Mouse (Mus musculus) CH12.LX (cell line): ENCODE measurements around the gene Plxdc1. TPM values are rescaled to one million over a fixed set of nuclear protein-coding genes. Genes with fewer than 3 reads are reported as not detected.

Experiments
- DNase-seq: peaks from one replicate; pipeline ENCODE4 v3.0.0-alpha.2; 2013; ENCODE audit errors: extremely low read depth
- H3K27ac ChIP-seq: 2 replicates; pipeline ENCODE4 v1.5.1; 2012; ENCODE audit warnings: low read depth, mild to moderate bottlenecking, control low read depth, moderate library complexity; ENCODE audit not compliant: insufficient read depth
- H3K27me3 ChIP-seq: replicated peaks from 2 replicates; pipeline ENCODE3; 2012; ENCODE audit warnings: inconsistent platforms
- H3K36me3 ChIP-seq, 2 experiments: replicated peaks in 1 of 2; 2 replicates each; pipeline versions ENCODE3 to v1.6.1; 2012; ENCODE audit warnings: inconsistent platforms in 1 of 2, low read length in 1 of 2, mild to moderate bottlenecking in 1 of 2, mixed read lengths in 1 of 2, moderate library complexity in 1 of 2; ENCODE audit not compliant: control insufficient read depth in 1 of 2, insufficient read depth in 1 of 2
- H3K4me1 ChIP-seq, 2 experiments: 2 replicates each; pipeline ENCODE4 v1.6.1; 2012; ENCODE audit warnings: inconsistent platforms in 1 of 2, moderate library complexity in 1 of 2; ENCODE audit not compliant: insufficient read depth in 2 of 2, control insufficient read depth in 1 of 2
- H3K4me2 ChIP-seq: 2 replicates; pipeline ENCODE4 v1.6.1; 2012; ENCODE audit warnings: low read depth, mild to moderate bottlenecking, control low read depth; ENCODE audit not compliant: poor library complexity, insufficient read depth, severe bottlenecking
- H3K4me3 ChIP-seq, 3 experiments: fragments of 150-350 bp in 1 of 3; sonication (generic) in 1 of 3; replicated peaks in 1 of 3; 2 replicates each; pipeline versions ENCODE3 to v1.5.1; 2011 to 2012; ENCODE audit warnings: low read depth in 2 of 3, low read length in 2 of 3, mild to moderate bottlenecking in 2 of 3, moderate library complexity in 2 of 3, control low read depth in 1 of 3, improper control_type of control experiment in 1 of 3, inconsistent platforms in 1 of 3, mixed read lengths in 1 of 3; ENCODE audit not compliant: poor library complexity in 1 of 3
- H3K79me2 ChIP-seq: replicated peaks from 2 replicates; pipeline ENCODE4 v1.6.1; 2012; ENCODE audit warnings: mild to moderate bottlenecking, moderate library complexity; ENCODE audit not compliant: control insufficient read depth, poor library complexity, insufficient read depth, severe bottlenecking; ENCODE audit errors: extremely low read depth
- H3K9ac ChIP-seq: 2 replicates; pipeline ENCODE4 v1.6.1; 2012; ENCODE audit warnings: low read depth, mild to moderate bottlenecking, control low read depth, moderate library complexity; ENCODE audit not compliant: insufficient read depth
- H3K9me3 ChIP-seq: replicated peaks from 2 replicates; pipeline ENCODE3; 2012; ENCODE audit warnings: low read length, inconsistent platforms, mixed read lengths
- BHLHE40 ChIP-seq: IDR thresholded peaks from 2 replicates; pipeline ENCODE4 v1.6.1; 2011; ENCODE audit warnings: mild to moderate bottlenecking, low read depth, low read length, improper control_type of control experiment
- CHD2 ChIP-seq: IDR thresholded peaks from 2 replicates; pipeline ENCODE4 v1.6.1; 2011; ENCODE audit warnings: low read length, improper control_type of control experiment
- ELF1 ChIP-seq: IDR thresholded peaks from 2 replicates; pipeline ENCODE4 v1.6.1; 2014; ENCODE audit warnings: low read depth, mild to moderate bottlenecking, inconsistent platforms, low read length, improper control_type of control experiment
- EP300 ChIP-seq: IDR thresholded peaks from 2 replicates; pipeline ENCODE4 v1.6.1; 2011; ENCODE audit warnings: low read length, improper control_type of control experiment
- ETS1 ChIP-seq: conservative IDR thresholded peaks from 2 replicates; pipeline ENCODE4 v1.6.1; 2012; ENCODE audit warnings: low read depth, mild to moderate bottlenecking, inconsistent platforms, low read length, improper control_type of control experiment, moderate library complexity
- HCFC1 ChIP-seq: IDR thresholded peaks from 2 replicates; pipeline ENCODE4 v1.6.1; 2012; ENCODE audit warnings: low read depth, mild to moderate bottlenecking, inconsistent platforms, low read length, improper control_type of control experiment
- JUN ChIP-seq: IDR thresholded peaks from 2 replicates; pipeline ENCODE4 v1.6.1; 2011; ENCODE audit warnings: low read depth, mild to moderate bottlenecking, low read length, improper control_type of control experiment, moderate library complexity; ENCODE audit not compliant: insufficient read depth
- JUND ChIP-seq: conservative IDR thresholded peaks from 2 replicates; pipeline ENCODE4 v1.6.1; 2011; ENCODE audit warnings: low read depth, low read length, improper control_type of control experiment
- MAFK ChIP-seq: IDR thresholded peaks from 2 replicates; pipeline ENCODE4 v1.6.1; 2011; ENCODE audit warnings: low read length, improper control_type of control experiment; ENCODE audit not compliant: insufficient replicate concordance
- MAX ChIP-seq: IDR thresholded peaks from 2 replicates; pipeline ENCODE4 v1.6.1; 2011; ENCODE audit warnings: low read length, improper control_type of control experiment
- MEF2A ChIP-seq: IDR thresholded peaks from 2 replicates; pipeline ENCODE4 v1.6.1; 2014; ENCODE audit warnings: low read depth, mild to moderate bottlenecking, inconsistent platforms, low read length, improper control_type of control experiment, borderline replicate concordance
- MXI1 ChIP-seq: IDR thresholded peaks from 2 replicates; pipeline ENCODE4 v1.6.1; 2011; ENCODE audit warnings: mild to moderate bottlenecking, low read depth, low read length, improper control_type of control experiment
- MYC ChIP-seq: IDR thresholded peaks from 2 replicates; pipeline ENCODE4 v1.6.1; 2011; ENCODE audit warnings: low read depth, mild to moderate bottlenecking, improper control_type of control experiment, low read length
- NRF1 ChIP-seq: IDR thresholded peaks from 2 replicates; pipeline ENCODE4 v1.6.1; 2014; ENCODE audit warnings: low read depth, mild to moderate bottlenecking, inconsistent platforms, low read length, improper control_type of control experiment, moderate library complexity
- PAX5 ChIP-seq: IDR thresholded peaks from 2 replicates; pipeline ENCODE4 v1.6.1; 2012; ENCODE audit warnings: low read length, inconsistent platforms, mixed read lengths
- POLR2A ChIP-seq: IDR thresholded peaks from 2 replicates; pipeline ENCODE4 v1.6.1; 2011; ENCODE audit warnings: low read depth, mild to moderate bottlenecking, improper control_type of control experiment, low read length
- POLR2AphosphoS2 ChIP-seq: IDR thresholded peaks from 2 replicates; pipeline ENCODE4 v1.6.1; 2011; ENCODE audit warnings: low read depth, low read length, improper control_type of control experiment
- RAD21 ChIP-seq: IDR thresholded peaks from 2 replicates; pipeline ENCODE4 v1.6.1; 2011; ENCODE audit warnings: low read depth, mild to moderate bottlenecking, low read length, improper control_type of control experiment, moderate library complexity
- RCOR1 ChIP-seq: conservative IDR thresholded peaks from 2 replicates; pipeline ENCODE4 v1.6.1; 2012; ENCODE audit warnings: low read depth, mild to moderate bottlenecking, inconsistent platforms, low read length, improper control_type of control experiment
- SIN3A ChIP-seq: IDR thresholded peaks from 2 replicates; pipeline ENCODE4 v1.6.1; 2012; ENCODE audit warnings: low read length, improper control_type of control experiment, inconsistent platforms
- TCF12 ChIP-seq: IDR thresholded peaks from 2 replicates; pipeline ENCODE4 v1.6.1; 2014; ENCODE audit warnings: low read depth, mild to moderate bottlenecking, inconsistent platforms, low read length, improper control_type of control experiment
- UBTF ChIP-seq: IDR thresholded peaks from 2 replicates; pipeline ENCODE4 v1.6.1; 2012; ENCODE audit warnings: low read depth, mild to moderate bottlenecking, inconsistent platforms, low read length, improper control_type of control experiment, moderate library complexity
- USF1 ChIP-seq: IDR thresholded peaks from 2 replicates; pipeline ENCODE4 v1.6.1; 2014; ENCODE audit warnings: low read depth, mild to moderate bottlenecking, inconsistent platforms, low read length, improper control_type of control experiment
- USF2 ChIP-seq: conservative IDR thresholded peaks from 2 replicates; pipeline ENCODE4 v1.6.1; 2011; ENCODE audit warnings: low read depth, low read length, improper control_type of control experiment
- ZC3H11A ChIP-seq: IDR thresholded peaks from 2 replicates; pipeline ENCODE4 v1.6.1; 2012; ENCODE audit warnings: low read depth, mild to moderate bottlenecking, inconsistent platforms, low read length, improper control_type of control experiment
- ZKSCAN1 ChIP-seq: IDR thresholded peaks from 2 replicates; pipeline ENCODE4 v1.6.1; 2012; ENCODE audit warnings: low read depth, inconsistent platforms, low read length, improper control_type of control experiment, borderline replicate concordance
- ZMIZ1 ChIP-seq: IDR thresholded peaks from 2 replicates; pipeline ENCODE4 v1.6.1; 2012; ENCODE audit warnings: low read depth, mild to moderate bottlenecking, inconsistent platforms, low read length, improper control_type of control experiment
- ZNF384 ChIP-seq: IDR thresholded peaks from 2 replicates; pipeline ENCODE4 v1.6.1; 2012; ENCODE audit warnings: low read depth, low read length, improper control_type of control experiment, inconsistent platforms
- dilution Hi-C: fragments of 300-500 bp; cut with MboI; formaldehyde crosslinking; loops from 2 replicates; pipeline ENCODE4 v1.14.3; 2020; ENCODE audit warnings: low sequenced_read_pairs; ENCODE audit not compliant: extremely low pct_unique_long_range_greater_than_20kb, extremely low pct_ligation_motif_present
- in situ Hi-C: fragments of 300-500 bp; cut with MboI; formaldehyde crosslinking; loops from 3 replicates; pipeline ENCODE4 v1.14.3; 2019; ENCODE audit warnings: low sequenced_read_pairs, low pct_ligation_motif_present, low pct_unique_long_range_greater_than_20kb, mixed read lengths
- polyA plus RNA-seq: library from polyadenylated mRNA; unstranded; fragments of >175 nt; gene quantifications from 2 replicates; pipeline ENCODE4 v1.2.1, GENCODE M21; 2012; ENCODE audit warnings: low read depth; ENCODE audit not compliant: insufficient read length
- total RNA-seq, 2 experiments: library from RNA; depleted of rRNA; stranded (reverse); fragments of 300-350 nt in 1 of 2; fragments of >200 nt in 1 of 2; gene quantifications; 2 replicates each; pipeline ENCODE4 v1.2.3; 2012 to 2014

The Plxdc1 gene
- total and polyA plus RNA-seq, 3 experiments = 0.04 TPM; not detected in 2

DNA sequence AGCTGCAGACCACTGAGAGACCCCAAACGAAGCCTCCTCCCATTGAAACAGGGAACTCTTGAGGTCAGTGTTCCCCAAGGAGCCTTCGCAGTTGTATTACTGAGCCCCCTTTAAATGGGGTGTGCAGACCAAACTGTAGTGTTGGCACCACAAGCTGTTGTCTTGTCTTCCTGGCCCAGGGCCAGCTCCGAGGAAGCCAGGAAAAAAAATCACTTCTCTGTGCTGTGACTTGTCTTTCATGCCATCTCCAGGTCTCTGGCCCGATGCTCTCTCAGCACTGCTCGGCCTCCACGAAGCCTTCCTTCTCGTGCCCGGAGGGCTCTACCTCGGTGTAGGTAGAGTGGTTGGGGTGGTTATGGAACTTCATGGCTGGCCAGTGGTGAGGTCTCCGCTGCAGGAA lies 62.0 kb downstream of the Plxdc1 start:
- H3K4me3 ChIP-seq = no peak overlapping the region
- H3K9ac ChIP-seq = no peak overlapping the region
- DNase-seq = no peak
- no peaks in the 10 kb centered on the region for H3K79me2 ChIP-seq
- peaks cover 7% of the 10 kb centered on the region for H3K27me3 ChIP-seq
- in situ Hi-C loops (no loop called here), dilution Hi-C loops (no loop called here)
- no peak overlapping the region for H3K27ac ChIP-seq
- H3K36me3 ChIP-seq = no peaks in the 10 kb centered on the region
- no peak for TF ChIP-seq JUN
- TF ChIP-seq CHD2 = no peak
- TF ChIP-seq HCFC1 = no peak
- TF ChIP-seq MEF2A = no peak
- no peak for TF ChIP-seq ETS1
- no peak for TF ChIP-seq POLR2AphosphoS2
- no peak for TF ChIP-seq ZNF384
- no peak for TF ChIP-seq TCF12
- no peak for TF ChIP-seq MAX
- TF ChIP-seq ELF1 = no peak
- TF ChIP-seq BHLHE40 = no peak
- no peak for TF ChIP-seq ZMIZ1
- TF ChIP-seq RCOR1 = no peak
- TF ChIP-seq USF1 = no peak
- TF ChIP-seq JUND = no peak
- no peak for TF ChIP-seq MAFK
- no peak for TF ChIP-seq ZKSCAN1
- TF ChIP-seq MYC = no peak
- no peak for TF ChIP-seq RAD21
- TF ChIP-seq SIN3A = no peak
- H3K4me2 ChIP-seq = no peak overlapping the region
- no peaks in the 10 kb centered on the region for H3K9me3 ChIP-seq
- H3K4me1 ChIP-seq = peaks cover 0 to 10% of the 10 kb centered on the region in 2 experiments; a peak in 2 of 4 replicates

GRCm38 (mm10) chr11:97923639-97924038 lies 62.6 kb downstream of the Plxdc1 start:
- Histone ChIP-seq H3K36me3 (no peaks in the 10 kb centered on the region), H3K27me3 (peaks cover 6% of the 10 kb centered on the region), H3K79me2 (no peaks in the 10 kb centered on the region), H3K4me2 (no peak overlapping the region), H3K9me3 (no peaks in the 10 kb centered on the region), H3K4me3 (no peak overlapping the region), H3K4me1 (peaks cover 0 to 10% of the 10 kb centered on the region in 2 experiments; a peak in 2 of 4 replicates), H3K27ac (no peak overlapping the region), H3K9ac (no peak overlapping the region)
- in situ Hi-C loops (no loop called here), dilution Hi-C loops (no loop called here)
- DNase-seq = no peak
- TF ChIP-seq ZC3H11A (no peak), MXI1 (no peak), ELF1 (no peak), EP300 (no peak), MAFK (no peak), NRF1 (no peak), PAX5 (no peak), UBTF (no peak), USF2 (no peak), POLR2A (no peak), CHD2 (no peak)
